Comparison of ENCODE assay signal across 18 mouse cellular contexts in genomic region chr3:27470781-27471180, GRCm38 (mm10).
"Had no signal": no experiment of that assay in that cellular context is flagged by ENCODE, and none has a peak within 500 bp of the region (broad histone marks: within the 10 kb centered on the region; RNA-seq: fewer than 3 reads in every experiment).

No protein-coding gene starts in this region.

- H3K36me3 ChIP-seq: neural tube, embryonic 15.5 days had no signal

- H3K4me1 ChIP-seq: midbrain, embryonic 10.5 days; midbrain, embryonic 12.5 days; neural tube, embryonic 13.5 days had no signal

- DNase-seq: lung, embryonic 14.5 days; lung, postnatal 10 days; lung, postnatal 4 days; midbrain, embryonic 14.5 days; retina, postnatal 1 day; right cerebral cortex, adult 18-20 months; right cerebral cortex, postnatal 25 days; right cerebral cortex, postnatal 4 days; spleen, adult 18-20 months; thymus, adult 18-20 months; thymus, postnatal 14 days; thymus, postnatal 4 days had no signal

- H3K27me3 ChIP-seq: midbrain, embryonic 12.5 days; neural tube, embryonic 13.5 days; neural tube, embryonic 15.5 days had no signal

- H3K27ac ChIP-seq: midbrain, embryonic 10.5 days; midbrain, embryonic 12.5 days; neural tube, embryonic 13.5 days; neural tube, embryonic 15.5 days had no signal

- H3K4me2 ChIP-seq: lung, embryonic 14.5 days; midbrain, embryonic 12.5 days; neural tube, embryonic 13.5 days; neural tube, embryonic 15.5 days had no signal

- H3K9me3 ChIP-seq: midbrain, embryonic 10.5 days; midbrain, embryonic 12.5 days; neural tube, embryonic 13.5 days; neural tube, embryonic 15.5 days had no signal

- H3K4me3 ChIP-seq: midbrain, embryonic 10.5 days; midbrain, embryonic 12.5 days; myocyte; neural tube, embryonic 13.5 days; neural tube, embryonic 15.5 days had no signal

- ATAC-seq: midbrain, embryonic 16.5 days had no signal

- H3K9ac ChIP-seq: lung, embryonic 14.5 days; midbrain, embryonic 12.5 days; neural tube, embryonic 13.5 days; neural tube, embryonic 15.5 days had no signal
